Mouse (Mus musculus) intestine, embryonic 14.5 days (tissue): ENCODE data around the gene Ppp1r12c. TPM values are rescaled to one million over a fixed set of nuclear protein-coding genes. Genes with fewer than 3 reads are reported as not detected.

ENCODE experiments used
- ATAC-seq: fragments of 200-750 bp; cut with Nextera tagmentation; replicated peaks from 2 replicates; pipeline ENCODE4 v1.8.0; 2017; ENCODE audit warnings: low read depth, moderate number of reproducible peaks, moderate TSS enrichment, moderate library complexity; ENCODE audit not compliant: low FRiP score, low TSS enrichment
- DNase-seq: peaks from one replicate; pipeline ENCODE4 v3.0.0-alpha.2; 2018; ENCODE audit warnings: low spot score
- H3K27ac ChIP-seq: fragments of 300-500 bp; sonication (generic); 2 replicates; pipeline ENCODE4 v1.5.1; 2014; ENCODE audit warnings: low read depth, mild to moderate bottlenecking, control low read depth
- H3K27me3 ChIP-seq: fragments of 300-500 bp; sonication (generic); replicated peaks from 2 replicates; pipeline ENCODE4 v1.6.1; 2014; ENCODE audit warnings: low read length, control low read depth; ENCODE audit not compliant: control insufficient read depth, insufficient read depth
- H3K36me3 ChIP-seq: fragments of 300-500 bp; sonication (generic); 2 replicates; pipeline ENCODE4 v1.6.1; 2014; ENCODE audit warnings: low read length, control low read depth; ENCODE audit not compliant: control insufficient read depth, insufficient read depth
- H3K4me1 ChIP-seq: fragments of 300-500 bp; sonication (generic); replicated peaks from 2 replicates; pipeline ENCODE4 v1.6.1; 2014; ENCODE audit warnings: low read length, control low read depth, mixed read lengths; ENCODE audit not compliant: control insufficient read depth, insufficient read depth
- H3K4me2 ChIP-seq: fragments of 300-500 bp; sonication (generic); 2 replicates; pipeline ENCODE4 v1.6.1; 2014; ENCODE audit warnings: low read length
- H3K4me3 ChIP-seq: fragments of 300-500 bp; sonication (generic); 2 replicates; pipeline ENCODE4 v1.5.1; 2014; ENCODE audit warnings: low read depth, low read length, control low read depth, mixed read lengths
- H3K9ac ChIP-seq: fragments of 300-500 bp; sonication (generic); 2 replicates; pipeline ENCODE4 v1.6.1; 2014; ENCODE audit warnings: mild to moderate bottlenecking, low read length
- H3K9me3 ChIP-seq: fragments of 300-500 bp; sonication (generic); 2 replicates; pipeline ENCODE4 v1.6.1; 2016; ENCODE audit warnings: low read length, control low read depth; ENCODE audit not compliant: control insufficient read depth
- WGBS: fragments of 180-500 bp; shearing (Covaris S2); extraction: QIAGEN DNeasy Blood & Tissue Kit; methylation state at CpG from one replicate; pipeline ENCODE4 v1.1.7; 2014; 5-methylcytosine and 5-hydroxymethylcytosine counted together
- polyA plus RNA-seq: library from polyadenylated mRNA; unstranded; fragments of >200 nt; fragmentation: Nextera tagmentation; extraction: Ambion mirVana; gene quantifications from 2 replicates; pipeline ENCODE4 v1.2.1, GENCODE M21; 2014

Gene Ppp1r12c
- polyA plus RNA-seq, 1 experiment from 2014 or later: 58.7 TPM

- Histone ChIP-seq H3K9me3 (no peaks in the 10 kb centered on the region), H3K4me1 (peaks cover 14% of the 10 kb centered on the region), H3K4me2 (no peak overlapping the region), H3K27ac (no peak overlapping the region), H3K27me3 (no peaks in the 10 kb centered on the region), H3K36me3 (peaks cover 64% of the 10 kb centered on the region), H3K9ac (no peak overlapping the region), H3K4me3 (no peak overlapping the region)
- no peak for DNase-seq
- 79% methylated on average over 12 of the region's 12 CpGs for WGBS
- no peak for ATAC-seq
Measured at GRCm38 (mm10) chr7:4482281-4482680, 19.2 kb downstream of the Ppp1r12c start.

GRCm38 (mm10) chr7:4479674-4480073 is 21.8 kb downstream of the Ppp1r12c start:
- ATAC-seq: no peak
- WGBS: 22% methylated on average over 6 of the region's 6 CpGs
- no peak overlapping the region for H3K27ac ChIP-seq

GRCm38 (mm10) chr7:4478796-4479291 is 22.6 kb downstream of the Ppp1r12c start:
- peaks cover 8% of the 10 kb centered on the region; the same call in 1 of the 2 replicates for H3K27me3 ChIP-seq
- peak overlapping the region; percentile 71 for H3K4me2 ChIP-seq
- H3K27ac ChIP-seq: peak overlapping the region; percentile 95
- ATAC-seq (0 out of 2 replicates have a peak, but pooled peaks have one; percentile 5), DNase-seq (no peak)
- peaks cover 16% of the 10 kb centered on the region for H3K4me1 ChIP-seq
- H3K9me3 ChIP-seq: no peaks in the 10 kb centered on the region
- WGBS: 4% methylated on average over 16 of the region's 16 CpGs
- peak overlapping the region; percentile 20 for H3K9ac ChIP-seq
- peaks cover 32% of the 10 kb centered on the region for H3K36me3 ChIP-seq
- peak overlapping the region; percentile 46 for H3K4me3 ChIP-seq

More at GRCm38 (mm10) chr7:4479674-4480073, 21.8 kb downstream of the Ppp1r12c start:
- Histone ChIP-seq H3K27me3 (0 out of 2 replicates have a peak, but pooled peaks cover 3% of the 10 kb centered on the region), H3K9ac (no peak overlapping the region), H3K9me3 (no peaks in the 10 kb centered on the region), H3K4me2 (no peak overlapping the region; the same call in 1 of the 2 replicates), H3K36me3 (peaks cover 40% of the 10 kb centered on the region), H3K4me1 (peaks cover 16% of the 10 kb centered on the region), H3K4me3 (no peak overlapping the region)
- DNase-seq: peak; percentile 81

- peak; percentile 89 for DNase-seq
- peaks cover 15% of the 10 kb centered on the region for H3K27me3 ChIP-seq
- peak; percentile 96 for ATAC-seq
- H3K36me3 ChIP-seq: peaks cover 26% of the 10 kb centered on the region
- peak overlapping the region; percentile 95 for H3K27ac ChIP-seq
- WGBS: under 1% methylated on average over 39 of the region's 39 CpGs
- no peaks in the 10 kb centered on the region for H3K9me3 ChIP-seq
- H3K4me3 ChIP-seq: peak overlapping the region; percentile 46
- H3K9ac ChIP-seq: peak overlapping the region; percentile 59
- peak overlapping the region; percentile 71 for H3K4me2 ChIP-seq
- H3K4me1 ChIP-seq: peaks cover 16% of the 10 kb centered on the region
Measured at GRCm38 (mm10) chr7:4478021-4478795, 23.3 kb downstream of the Ppp1r12c start.

GRCm38 (mm10) chr7:4473940-4474339 is 27.5 kb downstream of the Ppp1r12c start:
- H3K4me3 ChIP-seq: no peak overlapping the region
- peaks cover 35% of the 10 kb centered on the region for H3K27me3 ChIP-seq
- 10% methylated on average over 18 of the region's 19 CpGs for WGBS
- no peaks in the 10 kb centered on the region for H3K36me3 ChIP-seq
- H3K9ac ChIP-seq: no peak overlapping the region
- H3K4me2 ChIP-seq: no peak overlapping the region
- ATAC-seq (no peak), DNase-seq (no peak)
- H3K9me3 ChIP-seq: no peaks in the 10 kb centered on the region
- H3K4me1 ChIP-seq: peaks cover 14% of the 10 kb centered on the region
- no peak overlapping the region for H3K27ac ChIP-seq

GRCm38 (mm10) chr7:4471179-4471555 is 30.3 kb downstream of the Ppp1r12c start:
- H3K36me3 ChIP-seq: no peaks in the 10 kb centered on the region
- H3K4me3 ChIP-seq: peak overlapping the region; percentile 44
- H3K4me1 ChIP-seq: peaks cover 4% of the 10 kb centered on the region; the same call in 1 of the 2 replicates
- peak overlapping the region; percentile 94 for H3K4me2 ChIP-seq
- H3K9me3 ChIP-seq: no peaks in the 10 kb centered on the region
- no peak overlapping the region for H3K27ac ChIP-seq
- WGBS: under 1% methylated on average over 24 of the region's 24 CpGs
- peaks cover 35% of the 10 kb centered on the region for H3K27me3 ChIP-seq
- peak overlapping the region; percentile 27; the same call in 1 of the 2 replicates for H3K9ac ChIP-seq
- ATAC-seq (peak; percentile 84), DNase-seq (peak; percentile 92)

GRCm38 (mm10) chr7:4470275-4471178 is 31.0 kb downstream of the Ppp1r12c start:
- peak overlapping the region; percentile 94 for H3K4me2 ChIP-seq
- H3K4me3 ChIP-seq: peak overlapping the region; percentile 44
- peaks cover 4% of the 10 kb centered on the region; the same call in 1 of the 2 replicates for H3K4me1 ChIP-seq
- H3K9me3 ChIP-seq: no peaks in the 10 kb centered on the region
- DNase-seq (peak; percentile 86), ATAC-seq (peak; percentile 64)
- peaks cover 35% of the 10 kb centered on the region for H3K27me3 ChIP-seq
- no peaks in the 10 kb centered on the region for H3K36me3 ChIP-seq
- H3K27ac ChIP-seq: no peak overlapping the region
- peak overlapping the region; percentile 27; the same call in 1 of the 2 replicates for H3K9ac ChIP-seq
- 2% methylated on average over 35 of the region's 35 CpGs for WGBS

- WGBS: 77% methylated on average over 3 of the region's 3 CpGs
- H3K27ac ChIP-seq: no peak overlapping the region
- peaks cover 16% of the 10 kb centered on the region for H3K27me3 ChIP-seq
- no peaks in the 10 kb centered on the region for H3K36me3 ChIP-seq
- ATAC-seq (no peak), DNase-seq (no peak)
- peaks cover 4% of the 10 kb centered on the region; the same call in 1 of the 2 replicates for H3K4me1 ChIP-seq
- no peaks in the 10 kb centered on the region for H3K9me3 ChIP-seq
- H3K9ac ChIP-seq: no peak overlapping the region
- H3K4me3 ChIP-seq: no peak overlapping the region
- H3K4me2 ChIP-seq: no peak overlapping the region
Measured at GRCm38 (mm10) chr7:4467801-4468200, 33.7 kb downstream of the Ppp1r12c start.
